Mouse (Mus musculus) brown adipose tissue, adult 24 weeks (tissue): ENCODE data around the gene Ddx25. TPM values are rescaled to one million over a fixed set of nuclear protein-coding genes. Genes with fewer than 3 reads are reported as not detected.

Source experiments
- H3K27ac ChIP-seq: fragments of 200-500 bp; replicated peaks from 2 replicates; pipeline ENCODE4 v1.5.1; 2012; ENCODE audit warnings: low read depth, mild to moderate bottlenecking, low read length
- H3K4me1 ChIP-seq: fragments of 200-500 bp; 2 replicates; pipeline ENCODE4 v1.6.1; 2012; ENCODE audit warnings: low read length, mixed read lengths; ENCODE audit not compliant: control insufficient read depth, insufficient read depth, insufficient read length
- H3K4me3 ChIP-seq: fragments of 200-500 bp; 2 replicates; pipeline ENCODE4 v1.5.1; 2012; ENCODE audit warnings: low read depth, mild to moderate bottlenecking, low read length, moderate library complexity; ENCODE audit not compliant: insufficient read depth
- polyA plus RNA-seq: library from polyadenylated mRNA; stranded (reverse); fragments of >200 nt; gene quantifications from 2 replicates; pipeline ENCODE4 v1.2.4, GENCODE M21; 2012; ENCODE audit not compliant: missing spikeins, insufficient read depth, insufficient read length

Ddx25 gene
- polyA plus RNA-seq, 1 experiment = not detected

GRCm38 (mm10) chr9:35491109-35491866 lies 67.0 kb downstream of the Ddx25 start:
- Histone ChIP-seq H3K27ac (no peak overlapping the region), H3K4me3 (no peak overlapping the region), H3K4me1 (no peaks in the 10 kb centered on the region)

- no peak overlapping the region for H3K27ac ChIP-seq
Measured at GRCm38 (mm10) chr9:35488496-35488895, 69.8 kb downstream of the Ddx25 start.

More at GRCm38 (mm10) chr9:35488496-35488895, 69.8 kb downstream of the Ddx25 start:
- Histone ChIP-seq H3K4me3 (no peak overlapping the region), H3K4me1 (no peaks in the 10 kb centered on the region)

Other genes starting within 250 kb of the Ddx25 start
- gene Cdon, start 137.4 kb downstream of the Ddx25 start, polyA plus RNA-seq = 3.8 and 10.9 TPM in 2 replicates
- not detected in 2 replicates for gene Gm1113, start 40.3 kb downstream of the Ddx25 start, polyA plus RNA-seq
- 4.4 and 7.6 TPM in 2 replicates for gene Pus3, start 67 bp upstream of the Ddx25 start, polyA plus RNA-seq
- gene Pate2, start 11.8 kb upstream of the Ddx25 start, polyA plus RNA-seq = not detected in 2 replicates
- gene Hyls1, start 11.9 kb upstream of the Ddx25 start, polyA plus RNA-seq = 2.0 and 6.2 TPM in 2 replicates
- not detected in 2 replicates for gene Pate4, start 53.4 kb upstream of the Ddx25 start, polyA plus RNA-seq
- gene Pate3, start 89.7 kb upstream of the Ddx25 start, polyA plus RNA-seq = not detected in 2 replicates
- gene Pate1, start 128.9 kb upstream of the Ddx25 start, polyA plus RNA-seq = not detected in 2 replicates
- gene Gm17677, start 182.5 kb upstream of the Ddx25 start, polyA plus RNA-seq = not detected in 2 replicates
- gene Gm17727, start 219.6 kb upstream of the Ddx25 start, polyA plus RNA-seq = not detected in 2 replicates
- gene Gm27235, start 231.6 kb upstream of the Ddx25 start, polyA plus RNA-seq = not detected in 2 replicates
- gene D730048I06Rik, start 231.6 kb upstream of the Ddx25 start, polyA plus RNA-seq = not detected in 2 replicates